Mouse (Mus musculus) myocyte (in vitro differentiated cells): Measurements from ENCODE around the gene Olfr134.

Experiments used
- CEBPB ChIP-seq: IDR thresholded peaks from 2 replicates; pipeline ENCODE4 v1.6.1; 2011; ENCODE audit warnings: mild to moderate bottlenecking, moderate library complexity; ENCODE audit not compliant: poor library complexity, insufficient read depth, severe bottlenecking
- E2F4 ChIP-seq: IDR thresholded peaks from one replicate; pipeline ENCODE4 v1.6.1; 2011; ENCODE audit warnings: mild to moderate bottlenecking, control low read depth, moderate library complexity; ENCODE audit not compliant: insufficient read depth
- MAX ChIP-seq: IDR thresholded peaks from one replicate; pipeline ENCODE4 v1.6.1; 2011; ENCODE audit warnings: low read depth, mild to moderate bottlenecking, control low read depth
- MYOD1 ChIP-seq, 3 experiments: IDR thresholded peaks; one replicate each; pipeline ENCODE4 v1.6.1; 2011; ENCODE audit warnings: control low read depth in 2 of 3, low read depth in 2 of 3, mild to moderate bottlenecking in 2 of 3, moderate library complexity in 1 of 3; ENCODE audit not compliant: insufficient read length in 2 of 3, control insufficient read depth in 1 of 3
- MYOG ChIP-seq, 3 experiments: IDR thresholded peaks; one replicate each; pipeline ENCODE4 v1.6.1; 2011; ENCODE audit warnings: control low read depth in 2 of 3, low read depth in 2 of 3, mild to moderate bottlenecking in 2 of 3; ENCODE audit not compliant: insufficient read length in 2 of 3, control insufficient read depth in 1 of 3, insufficient read depth in 1 of 3
- POLR2A ChIP-seq: IDR thresholded peaks from one replicate; pipeline ENCODE4 v1.6.1; 2011; ENCODE audit warnings: low read depth, mild to moderate bottlenecking, control low read depth, moderate library complexity; ENCODE audit not compliant: insufficient read length
- POLR2AphosphoS2 ChIP-seq: IDR thresholded peaks from one replicate; pipeline ENCODE4 v1.6.1; 2011; ENCODE audit warnings: low read depth, control low read depth; ENCODE audit not compliant: insufficient read length
- REST ChIP-seq: IDR thresholded peaks from one replicate; pipeline ENCODE4 v1.6.1; 2011; ENCODE audit warnings: mild to moderate bottlenecking, control low read depth, moderate library complexity; ENCODE audit not compliant: insufficient read depth, insufficient read length
- TCF12 ChIP-seq: IDR thresholded peaks from one replicate; pipeline ENCODE4 v1.6.1; 2011; ENCODE audit warnings: mild to moderate bottlenecking, control low read depth; ENCODE audit not compliant: poor library complexity, insufficient read depth, severe bottlenecking
- USF1 ChIP-seq: IDR thresholded peaks from one replicate; pipeline ENCODE4 v1.6.1; 2011; ENCODE audit warnings: low read depth, mild to moderate bottlenecking, control low read depth, moderate library complexity

GRCm38 (mm10) chr17:38134426-38134825 is 36.8 kb upstream of the Olfr134 start, which contains the start of gene Olfr132:
- TF ChIP-seq POLR2A (no peak), CEBPB (no peak), E2F4 (no peak), MYOD1 (IDR thresholded peaks at IDR 0.05; ENCODE audit: control insufficient read depth in 1 of 3, insufficient read length in 2 of 3, low read depth in 2 of 3) (no peak), MAX (no peak), USF1 (no peak), REST (no peak), MYOG (IDR thresholded peaks at IDR 0.05; ENCODE audit: control insufficient read depth in 1 of 3, insufficient read depth in 1 of 3, insufficient read length in 2 of 3, low read depth in 2 of 3) (no peak), POLR2AphosphoS2 (no peak), TCF12 (no peak)
